Mouse (Mus musculus): Measurements from ENCODE around the gene Pgbd1.

GRCm38 (mm10) chr13:21453042-21453441 lies 12.2 kb upstream of the Pgbd1 start:
- TF ChIP-seq GATA1 (IDR thresholded peaks at IDR 0.05; ENCODE audit: borderline replicate concordance, low read length) (no peak), CTCF (IDR thresholded peaks at IDR 0.05; ENCODE audit: low read depth, low read length) (no peak), GATA2 (IDR thresholded peaks at IDR 0.05; ENCODE audit: borderline replicate concordance, low read depth, low read length) (no peak)

Data from G1E (cell line).